Mouse (Mus musculus) central nervous system, embryonic 18 days (tissue): Measurements from ENCODE around the gene Mcub. TPM values are rescaled to one million over a fixed set of nuclear protein-coding genes. Genes with fewer than 3 reads are reported as not detected.

Experiments
- polyA plus RNA-seq: library from polyadenylated mRNA; depleted of rRNA; stranded (reverse); fragments of >200 nt; gene quantifications from 2 replicates; pipeline ENCODE4 v1.2.3, GENCODE M21; 2012; rRNA removed

Gene Mcub
- polyA plus RNA-seq: 4.6 and 4.9 TPM in 2 replicates

DNA sequence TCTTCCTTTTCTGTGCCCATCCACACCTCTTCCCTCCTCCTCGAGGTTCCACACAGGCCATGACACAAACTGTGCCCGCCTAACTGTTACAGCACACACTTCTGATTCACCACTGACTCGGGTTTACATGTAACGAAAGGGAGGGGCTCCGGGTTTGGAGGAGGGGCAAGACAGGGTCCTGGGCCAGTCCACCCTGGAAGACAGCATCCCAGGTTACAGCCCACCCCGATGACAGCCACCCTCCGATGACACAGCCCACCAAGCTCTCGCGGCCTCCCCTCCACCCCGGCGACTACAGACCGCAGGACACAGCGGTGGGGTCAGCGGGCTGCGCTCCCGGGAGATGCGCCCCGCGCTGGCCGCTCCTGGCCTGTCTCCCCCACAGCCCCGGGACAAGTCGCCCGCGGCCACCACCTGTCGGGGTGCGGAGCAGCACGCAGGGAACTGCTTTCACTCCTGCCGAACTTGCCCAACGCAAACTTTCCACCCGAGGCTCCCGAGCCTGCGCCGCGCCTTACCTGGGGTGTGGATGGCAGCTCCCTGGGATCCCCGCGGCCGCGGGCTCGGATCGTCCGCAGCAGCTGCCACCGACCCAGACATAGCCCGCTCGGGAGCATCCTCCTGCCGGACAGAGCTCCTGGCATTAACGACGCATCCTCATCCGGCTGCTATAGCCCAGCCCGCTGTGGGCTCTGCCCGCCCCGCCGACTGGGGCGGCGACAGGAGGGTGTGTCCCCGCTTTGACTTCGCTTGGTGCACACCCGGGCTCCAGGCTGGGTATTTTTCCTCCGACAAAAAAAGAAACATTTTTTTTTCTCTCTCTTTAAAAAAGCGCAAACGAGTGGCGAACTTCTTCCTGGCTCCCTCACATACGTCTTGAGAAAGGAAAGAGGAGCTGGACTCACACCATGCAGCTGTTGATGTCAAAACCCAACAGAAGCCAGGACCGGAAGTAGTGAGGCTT lies at the start of gene Mcub:
Gene Mcub (minus strand): TSS at position 775 of the 964 bp plus-strand sequence.

DNA sequence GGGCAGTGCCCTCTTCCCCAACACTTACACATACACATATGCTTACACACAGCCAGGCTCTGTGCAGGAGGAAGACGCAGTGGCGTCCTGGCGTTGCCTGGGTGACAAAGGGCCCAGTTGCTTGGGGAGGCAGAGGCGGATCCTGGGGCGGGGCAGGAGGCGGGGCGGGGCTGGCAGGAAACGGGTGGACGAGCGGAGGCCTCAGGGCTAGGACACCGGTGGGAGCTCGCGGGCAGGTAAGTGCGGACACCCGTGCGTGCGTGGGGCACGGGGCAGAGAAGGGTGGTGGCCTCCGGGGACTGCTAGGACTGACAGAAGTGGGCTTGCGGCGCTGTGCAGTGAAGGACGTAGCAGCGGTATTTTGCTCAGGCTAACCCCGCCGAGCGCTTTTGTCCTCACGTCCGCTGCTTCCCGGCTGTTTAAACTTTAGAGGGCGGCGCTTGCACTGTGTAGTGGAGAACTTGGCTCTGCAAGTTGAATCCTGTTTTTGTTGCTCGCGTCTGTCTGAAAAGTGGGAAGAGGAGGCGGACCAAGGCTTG lies 68.7 kb downstream of the Mcub start, which contains the start of gene Casp6:
Gene Casp6 (plus strand): TSS at position 155 of the 539 bp plus-strand sequence.

DNA sequence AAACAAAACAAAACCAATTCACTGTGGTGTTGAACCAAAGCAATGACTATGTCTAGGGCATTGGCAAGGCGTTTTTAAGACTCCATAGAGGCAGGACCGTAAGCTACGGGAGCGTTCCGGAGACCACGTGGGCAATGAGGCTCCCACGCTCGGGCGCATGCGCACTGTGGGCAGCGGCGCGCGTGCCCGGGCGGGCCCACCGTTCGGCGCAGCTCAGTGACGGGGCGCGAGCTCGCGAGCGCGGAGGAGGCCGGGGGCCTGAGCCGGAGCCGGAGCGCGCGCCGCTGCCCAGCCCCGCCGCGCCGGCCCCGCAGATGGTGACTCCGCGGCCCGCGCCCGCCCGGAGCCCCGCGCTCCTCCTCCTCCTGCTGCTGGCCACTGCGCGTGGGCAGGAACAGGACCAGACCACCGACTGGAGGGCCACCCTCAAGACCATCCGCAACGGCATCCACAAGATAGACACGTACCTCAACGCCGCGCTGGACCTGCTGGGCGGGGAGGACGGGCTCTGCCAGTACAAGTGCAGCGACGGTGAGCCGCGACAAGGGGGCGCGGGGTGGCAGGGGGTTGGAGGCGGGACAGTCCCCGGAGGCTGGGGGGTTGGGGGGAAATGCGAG lies 91.5 kb downstream of the Mcub start, which contains the start of gene Pla2g12a:
Gene Pla2g12a (plus strand): TSS at position 202 of the 617 bp plus-strand sequence.

Other genes starting within 250 kb of the Mcub start
- gene Egf, start 214.9 kb downstream of the Mcub start, polyA plus RNA-seq: 4.6 and 5.3 TPM in 2 replicates
- 0.05 and 0.11 TPM in 2 replicates for gene Lrit3, start 166.2 kb downstream of the Mcub start, polyA plus RNA-seq
- gene Rrh, start 147.6 kb downstream of the Mcub start, polyA plus RNA-seq: 0.43 and 0.64 TPM in 2 replicates
- gene Gar1, start 138.8 kb downstream of the Mcub start, polyA plus RNA-seq: 61.4 and 73.9 TPM in 2 replicates
- 0.14 and 0.20 TPM in 2 replicates for gene Cfi, start 134.3 kb downstream of the Mcub start, polyA plus RNA-seq
- 36.7 and 37.1 TPM in 2 replicates for gene Pla2g12a, start 91.6 kb downstream of the Mcub start, polyA plus RNA-seq
- gene Casp6, start 68.8 kb downstream of the Mcub start, polyA plus RNA-seq: 21.7 and 24.4 TPM in 2 replicates
- 69.4 and 70.8 TPM in 2 replicates for gene Sec24b, start 91.3 kb upstream of the Mcub start, polyA plus RNA-seq
- 12.2 and 12.7 TPM in 2 replicates for gene Col25a1, start 161.3 kb upstream of the Mcub start, polyA plus RNA-seq